Mouse (Mus musculus) embryonic facial prominence, embryonic 12.5 days (tissue): ENCODE results near the gene Nostrin. TPM values are rescaled to one million over a fixed set of nuclear protein-coding genes. Genes with fewer than 3 reads are reported as not detected.

Experiments used
- ATAC-seq: fragments of 200-750 bp; cut with Nextera tagmentation; 2 replicates; pipeline ENCODE4 v1.8.0; 2017; ENCODE audit not compliant: insufficient number of reproducible peaks, insufficient read depth, low FRiP score, low TSS enrichment
- H3K27ac ChIP-seq: fragments of 300-500 bp; sonication (generic); 2 replicates; pipeline ENCODE4 v1.5.1; 2016; ENCODE audit warnings: mild to moderate bottlenecking
- H3K27me3 ChIP-seq: fragments of 300-500 bp; sonication (generic); 2 replicates; pipeline ENCODE4 v1.6.1; 2016; ENCODE audit warnings: mild to moderate bottlenecking, moderate library complexity
- H3K36me3 ChIP-seq: fragments of 300-500 bp; sonication (generic); 2 replicates; pipeline ENCODE4 v1.6.1; 2016; ENCODE audit warnings: mild to moderate bottlenecking
- H3K4me1 ChIP-seq: fragments of 300-500 bp; sonication (generic); 2 replicates; pipeline ENCODE4 v1.6.1; 2016
- H3K4me2 ChIP-seq: fragments of 300-500 bp; sonication (generic); replicated peaks from 2 replicates; pipeline ENCODE4 v1.6.1; 2016; ENCODE audit warnings: mild to moderate bottlenecking, moderate library complexity
- H3K4me3 ChIP-seq: fragments of 300-500 bp; sonication (generic); 2 replicates; pipeline ENCODE4 v1.5.1; 2016; ENCODE audit warnings: mild to moderate bottlenecking
- H3K9ac ChIP-seq: fragments of 300-500 bp; sonication (generic); 2 replicates; pipeline ENCODE4 v1.6.1; 2016; ENCODE audit warnings: mild to moderate bottlenecking, moderate library complexity
- H3K9me3 ChIP-seq: fragments of 300-500 bp; sonication (generic); 2 replicates; pipeline ENCODE4 v1.6.1; 2016; ENCODE audit warnings: mild to moderate bottlenecking, moderate library complexity
- WGBS: fragments of 180-500 bp; shearing (Covaris S2); methylation state at CpG from one replicate; pipeline ENCODE4 v1.1.7; 2016; 5-methylcytosine and 5-hydroxymethylcytosine counted together
- polyA plus RNA-seq: library from polyadenylated mRNA; unstranded; fragments of >200 nt; fragmentation: Nextera tagmentation; extraction: Ambion mirVana; gene quantifications from 2 replicates; pipeline ENCODE4 v1.2.1, GENCODE M21; 2016

Gene Nostrin
- polyA plus RNA-seq, 1 experiment from 2014 or later, result 0.65 TPM

DNA sequence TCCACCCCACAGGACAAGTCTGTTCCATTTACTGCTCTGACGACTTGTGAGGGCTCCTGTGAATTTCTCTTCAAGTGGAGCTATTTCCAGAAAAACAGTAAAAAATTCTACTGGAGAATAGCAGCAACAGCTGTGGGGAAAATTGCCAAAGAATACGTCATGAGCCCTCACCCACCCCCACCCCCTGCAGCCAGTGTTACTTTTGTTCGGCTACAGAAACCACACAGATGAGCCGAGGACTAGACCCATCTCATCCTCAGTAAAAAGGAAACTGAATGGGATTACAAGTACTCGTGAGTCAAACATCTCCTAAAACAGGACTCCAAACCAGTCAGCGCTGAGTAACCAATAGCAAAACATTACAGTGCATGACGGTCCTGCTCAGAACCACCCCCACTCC is 25.9 kb upstream of the Nostrin start:
- Histone ChIP-seq H3K9me3 (no peaks in the 10 kb centered on the region), H3K27me3 (no peaks in the 10 kb centered on the region), H3K4me3 (no peak overlapping the region), H3K9ac (no peak overlapping the region), H3K36me3 (no peaks in the 10 kb centered on the region), H3K4me2 (no peak overlapping the region), H3K27ac (0 out of 2 replicates have a peak overlapping the region, but pooled peaks have one; percentile 47), H3K4me1 (peaks cover 6% of the 10 kb centered on the region)
- WGBS, result 61% methylated on average over 7 of the region's 7 CpGs
- no peak for ATAC-seq

- 88% methylated on average over 5 of the region's 5 CpGs for WGBS
- no peaks in the 10 kb centered on the region for H3K9me3 ChIP-seq
- H3K27ac ChIP-seq, result no peak overlapping the region
- peaks cover 6% of the 10 kb centered on the region for H3K4me1 ChIP-seq
- no peak overlapping the region for H3K4me3 ChIP-seq
- H3K27me3 ChIP-seq, result no peaks in the 10 kb centered on the region
- no peak for ATAC-seq
- 0 out of 2 replicates have a peak, but pooled peaks cover 6% of the 10 kb centered on the region for H3K36me3 ChIP-seq
- no peak overlapping the region for H3K4me2 ChIP-seq
- no peak overlapping the region for H3K9ac ChIP-seq
Measured at GRCm38 (mm10) chr2:69112609-69113008, 23.0 kb upstream of the Nostrin start.

GRCm38 (mm10) chr2:69113829-69114547 is 21.6 kb upstream of the Nostrin start:
- H3K27ac ChIP-seq, result no peak overlapping the region
- 77% methylated on average over 10 of the region's 10 CpGs for WGBS

DNA sequence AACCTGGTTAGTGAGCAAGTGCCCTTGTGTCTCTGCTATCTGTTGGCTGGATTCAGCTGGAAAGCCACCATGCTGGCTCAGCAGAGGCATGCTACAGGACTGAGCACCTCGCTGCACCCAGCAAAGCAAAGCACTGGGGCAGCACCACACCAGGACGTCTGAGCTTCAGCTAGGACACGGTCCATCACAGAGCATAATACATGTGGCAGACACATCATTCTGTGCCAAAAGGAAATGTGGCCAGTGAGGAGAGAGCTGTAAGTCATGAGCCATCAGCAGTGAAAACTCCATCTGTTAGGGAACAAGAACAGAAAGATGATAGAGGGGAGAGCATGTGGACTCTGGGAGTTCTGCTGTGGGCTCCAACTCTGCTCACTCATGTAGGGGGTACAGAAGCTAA is 19.7 kb upstream of the Nostrin start:
- H3K9ac ChIP-seq, result no peak overlapping the region
- H3K27ac ChIP-seq, result no peak overlapping the region
- H3K4me3 ChIP-seq, result no peak overlapping the region
- ATAC-seq, result no peak
- 94% methylated on average over 3 of the region's 3 CpGs for WGBS
- no peak overlapping the region for H3K4me2 ChIP-seq
- 0 out of 2 replicates have a peak, but pooled peaks cover 6% of the 10 kb centered on the region for H3K36me3 ChIP-seq
- no peaks in the 10 kb centered on the region for H3K27me3 ChIP-seq
- no peaks in the 10 kb centered on the region for H3K9me3 ChIP-seq
- H3K4me1 ChIP-seq, result no peaks in the 10 kb centered on the region

More at GRCm38 (mm10) chr2:69113829-69114547, 21.6 kb upstream of the Nostrin start:
- H3K4me1 ChIP-seq, result peaks cover 3% of the 10 kb centered on the region
- no peaks in the 10 kb centered on the region for H3K9me3 ChIP-seq
- H3K4me2 ChIP-seq, result no peak overlapping the region
- no peaks in the 10 kb centered on the region for H3K27me3 ChIP-seq
- no peak for ATAC-seq
- H3K9ac ChIP-seq, result no peak overlapping the region
- H3K36me3 ChIP-seq, result 0 out of 2 replicates have a peak, but pooled peaks cover 6% of the 10 kb centered on the region
- H3K4me3 ChIP-seq, result no peak overlapping the region

- H3K9me3 ChIP-seq, result no peaks in the 10 kb centered on the region
- H3K27ac ChIP-seq, result no peak overlapping the region
- no peak overlapping the region for H3K9ac ChIP-seq
- H3K36me3 ChIP-seq, result 0 out of 2 replicates have a peak, but pooled peaks cover 6% of the 10 kb centered on the region
- no peak overlapping the region for H3K4me3 ChIP-seq
- no peak overlapping the region for H3K4me2 ChIP-seq
- no peak for ATAC-seq
- no peaks in the 10 kb centered on the region for H3K4me1 ChIP-seq
- H3K27me3 ChIP-seq, result no peaks in the 10 kb centered on the region
- WGBS, result 78% methylated on average over 4 of the region's 4 CpGs
Measured at GRCm38 (mm10) chr2:69116767-69117166, 18.8 kb upstream of the Nostrin start.

GRCm38 (mm10) chr2:69118994-69119393 is 16.6 kb upstream of the Nostrin start:
- ATAC-seq, result no peak
- Histone ChIP-seq H3K36me3 (0 out of 2 replicates have a peak, but pooled peaks cover 6% of the 10 kb centered on the region), H3K4me3 (no peak overlapping the region), H3K9ac (no peak overlapping the region), H3K4me1 (no peaks in the 10 kb centered on the region), H3K27me3 (no peaks in the 10 kb centered on the region), H3K9me3 (no peaks in the 10 kb centered on the region), H3K27ac (no peak overlapping the region), H3K4me2 (no peak overlapping the region)
- WGBS, result 81% methylated on average over 1 of the region's 1 CpGs

GRCm38 (mm10) chr2:69119718-69120117 is 15.9 kb upstream of the Nostrin start:
- Histone ChIP-seq H3K4me3 (no peak overlapping the region), H3K4me2 (no peak overlapping the region), H3K4me1 (no peaks in the 10 kb centered on the region), H3K27me3 (no peaks in the 10 kb centered on the region), H3K36me3 (0 out of 2 replicates have a peak, but pooled peaks cover 6% of the 10 kb centered on the region), H3K27ac (no peak overlapping the region), H3K9ac (no peak overlapping the region), H3K9me3 (no peaks in the 10 kb centered on the region)
- ATAC-seq, result no peak
- 78% methylated on average over 2 of the region's 2 CpGs for WGBS

DNA sequence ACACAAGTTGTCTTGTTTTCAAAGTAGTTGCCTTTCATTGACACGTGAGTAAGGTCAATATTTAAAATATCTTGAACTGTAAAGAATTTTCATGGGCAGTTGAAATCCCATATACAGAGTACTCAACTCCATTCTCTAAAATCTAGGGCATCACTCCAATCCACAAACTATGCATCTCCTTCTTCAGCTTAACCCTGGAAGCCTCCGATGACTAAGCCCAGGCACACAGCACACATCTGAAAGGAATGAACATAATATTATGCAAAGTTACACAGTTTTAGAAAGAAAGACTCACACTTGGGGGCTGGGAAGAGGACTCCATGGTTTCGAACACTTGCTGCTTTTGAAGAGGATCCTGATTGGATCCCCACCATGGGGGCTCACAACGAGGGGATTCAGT is 13.9 kb upstream of the Nostrin start:
- no peaks in the 10 kb centered on the region for H3K27me3 ChIP-seq
- no peaks in the 10 kb centered on the region for H3K4me1 ChIP-seq
- WGBS, result 84% methylated on average over 4 of the region's 4 CpGs
- H3K9ac ChIP-seq, result no peak overlapping the region
- H3K9me3 ChIP-seq, result no peaks in the 10 kb centered on the region
- no peak overlapping the region for H3K4me2 ChIP-seq
- no peak overlapping the region for H3K4me3 ChIP-seq
- H3K36me3 ChIP-seq, result no peaks in the 10 kb centered on the region
- no peak for ATAC-seq
- no peak overlapping the region for H3K27ac ChIP-seq

GRCm38 (mm10) chr2:69125425-69125824 is 10.2 kb upstream of the Nostrin start:
- WGBS, result 60% methylated on average over 3 of the region's 3 CpGs
- Histone ChIP-seq H3K4me3 (no peak overlapping the region), H3K4me2 (no peak overlapping the region), H3K9me3 (no peaks in the 10 kb centered on the region), H3K27me3 (no peaks in the 10 kb centered on the region), H3K9ac (no peak overlapping the region), H3K4me1 (peaks cover 10% of the 10 kb centered on the region), H3K27ac (no peak overlapping the region), H3K36me3 (no peaks in the 10 kb centered on the region)
- ATAC-seq, result no peak

GRCm38 (mm10) chr2:69128321-69128720 is 7.3 kb upstream of the Nostrin start:
- 78% methylated on average over 7 of the region's 7 CpGs for WGBS
- no peak for ATAC-seq
- no peaks in the 10 kb centered on the region for H3K27me3 ChIP-seq

GRCm38 (mm10) chr2:69128921-69129395 is 6.6 kb upstream of the Nostrin start:
- Histone ChIP-seq H3K27me3 (no peaks in the 10 kb centered on the region), H3K4me2 (peak overlapping the region; percentile 24), H3K36me3 (no peaks in the 10 kb centered on the region), H3K9ac (no peak overlapping the region), H3K27ac (peak overlapping the region; percentile 43; the same call in 1 of the 2 replicates), H3K4me1 (peaks cover 10% of the 10 kb centered on the region), H3K9me3 (no peaks in the 10 kb centered on the region), H3K4me3 (no peak overlapping the region)
- WGBS, result 31% methylated on average over 10 of the region's 10 CpGs
- ATAC-seq, result peak; percentile 83; the same call in 1 of the 2 replicates

More at GRCm38 (mm10) chr2:69128321-69128720, 7.3 kb upstream of the Nostrin start:
- no peaks in the 10 kb centered on the region for H3K36me3 ChIP-seq
- no peak overlapping the region for H3K9ac ChIP-seq
- no peak overlapping the region for H3K4me3 ChIP-seq
- H3K4me1 ChIP-seq, result peaks cover 10% of the 10 kb centered on the region
- H3K9me3 ChIP-seq, result no peaks in the 10 kb centered on the region
- H3K4me2 ChIP-seq, result no peak overlapping the region
- H3K27ac ChIP-seq, result no peak overlapping the region
